Mouse (Mus musculus) right cerebral cortex, postnatal 14 days (tissue): ENCODE data around the gene Pgbd1.

Source experiments
- DNase-seq: peaks from one replicate; pipeline ENCODE4 v3.0.0; 2022

Gene Pgbd1

DNA sequence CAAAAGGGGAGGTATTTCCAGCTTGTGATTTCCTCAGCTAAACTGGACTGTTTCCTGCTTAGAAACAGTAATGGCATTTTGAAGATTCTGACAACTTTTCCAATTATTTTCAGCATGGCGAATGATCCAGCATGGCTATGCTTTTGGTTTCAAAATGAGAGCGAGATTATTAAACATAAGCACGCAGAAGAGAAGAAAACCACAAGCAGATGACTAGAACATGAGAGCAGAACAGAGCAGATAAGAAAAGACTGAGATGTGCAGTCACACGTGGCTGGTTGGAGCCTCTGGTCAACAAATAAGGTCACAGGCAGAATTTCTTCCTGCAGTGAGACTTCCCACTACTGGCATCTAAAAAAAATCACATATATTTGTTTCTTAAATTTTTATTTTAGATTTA is 25.6 kb downstream of the Pgbd1 start:
- no peak for DNase-seq

DNA sequence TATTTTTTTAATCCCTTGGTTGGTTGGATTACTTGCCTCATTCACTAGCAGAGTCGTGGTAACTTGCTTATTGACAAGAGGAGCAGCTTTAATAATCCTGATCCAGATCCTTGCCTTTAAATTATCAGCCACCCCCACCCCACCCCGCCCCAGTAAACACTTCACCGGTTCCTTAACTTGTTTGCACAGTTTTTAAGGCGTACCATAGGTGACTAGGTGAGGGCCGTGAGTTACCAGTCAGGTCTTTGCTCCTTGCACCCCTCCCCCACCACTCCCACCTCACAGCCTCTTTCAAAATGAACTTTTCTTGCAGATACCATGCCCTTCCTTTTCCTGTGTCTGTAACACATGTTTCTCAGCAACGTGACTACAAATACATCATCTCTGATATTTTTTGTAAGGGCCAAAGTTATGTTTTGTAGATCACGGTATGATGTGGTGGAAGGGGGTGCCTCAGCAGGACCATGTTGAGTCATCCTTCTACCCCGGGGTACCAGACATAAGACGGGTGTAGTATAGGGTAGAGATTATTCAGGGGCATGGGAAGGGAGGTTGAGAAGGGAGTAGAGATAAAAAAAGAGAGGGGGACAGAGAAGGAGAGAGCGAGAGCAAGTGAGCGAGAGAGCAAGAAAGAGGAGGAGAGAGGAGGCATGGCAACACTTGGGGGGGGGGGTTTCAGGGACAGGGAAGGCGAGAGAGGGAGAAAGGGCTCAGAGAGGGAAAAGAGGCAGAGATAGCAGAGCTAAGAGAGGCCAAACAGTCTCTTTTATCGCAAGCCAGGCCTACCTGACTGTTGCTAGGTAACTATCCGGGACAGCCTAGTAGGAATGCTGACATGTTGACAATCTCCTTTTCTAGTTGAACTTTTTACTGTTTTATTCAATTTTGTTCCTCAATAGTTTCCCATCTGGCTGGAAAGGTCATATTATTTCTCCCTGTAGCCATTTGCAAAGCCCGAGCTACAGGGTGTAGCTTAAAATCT is 26.3 kb downstream of the Pgbd1 start:
- no peak for DNase-seq

DNA sequence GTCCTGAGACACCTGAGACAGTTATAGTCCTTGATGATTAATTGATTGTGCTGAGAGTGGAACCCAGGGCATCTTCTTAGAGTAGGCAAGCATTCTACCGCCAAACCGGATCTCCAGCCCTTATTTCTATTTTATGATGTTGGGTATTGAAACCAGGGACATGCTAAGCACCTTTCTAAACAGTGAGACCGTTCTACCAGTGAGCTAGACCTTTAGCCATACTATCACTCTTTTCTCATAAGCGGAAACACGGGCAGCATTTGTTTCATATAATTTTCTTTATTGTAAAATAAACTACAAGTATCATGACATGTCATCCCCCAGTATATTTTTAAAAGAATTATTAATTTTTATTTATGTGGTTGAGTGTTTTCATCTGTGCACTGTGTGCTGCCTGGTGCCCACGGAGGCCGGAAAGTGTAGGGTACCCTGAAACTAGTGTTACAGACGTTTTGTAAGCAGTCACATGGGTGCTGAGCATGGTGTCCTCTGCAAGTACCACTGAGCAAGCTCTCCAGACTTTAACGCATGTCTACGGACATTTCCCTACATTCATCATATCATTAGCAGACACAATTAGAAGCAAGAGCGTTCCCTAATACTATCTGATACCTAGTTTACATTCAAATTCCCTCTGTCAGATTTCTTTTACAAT is 31.9 kb downstream of the Pgbd1 start:
- DNase-seq: no peak

DNA sequence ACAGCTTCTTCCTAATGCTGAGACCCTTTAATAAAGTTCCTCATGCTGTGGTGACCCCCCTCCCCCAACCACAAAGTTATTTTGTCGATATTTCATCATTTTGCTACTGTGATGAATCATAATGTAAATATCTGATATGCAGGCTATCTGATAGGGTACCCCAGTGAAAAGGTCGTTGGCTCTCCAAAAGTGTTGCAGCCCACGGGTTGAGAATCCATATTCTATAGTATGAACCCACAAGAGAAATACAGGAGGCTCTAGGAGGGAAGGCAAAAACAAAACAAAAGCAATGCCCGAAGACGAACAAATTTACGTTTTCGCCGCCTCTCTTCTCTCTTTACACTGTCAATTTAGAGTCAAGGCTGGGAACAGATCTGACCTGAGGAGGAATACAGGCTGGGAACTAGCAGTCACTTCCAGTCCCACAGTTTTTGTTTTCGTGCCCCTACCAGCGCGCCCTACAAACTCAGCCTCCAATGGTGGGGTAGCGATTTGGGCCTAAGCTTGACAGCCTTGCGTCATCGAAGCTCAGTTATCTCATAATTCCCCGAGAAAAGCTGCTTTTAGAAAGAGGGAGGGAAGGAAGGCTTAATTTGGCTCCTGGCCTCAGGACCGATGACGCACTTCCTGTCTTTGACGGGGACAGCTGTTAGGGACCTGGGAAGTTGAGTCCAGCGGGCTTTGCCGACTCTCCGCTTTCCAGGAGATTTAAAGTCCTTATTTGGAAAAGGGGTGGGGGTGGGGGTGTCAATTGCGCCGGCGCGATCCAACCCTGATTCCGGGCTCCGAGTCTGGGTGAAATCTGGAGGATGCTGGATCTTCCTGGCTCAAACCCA is 32.7 kb downstream of the Pgbd1 start:
- peak; percentile 78 for DNase-seq

DNA sequence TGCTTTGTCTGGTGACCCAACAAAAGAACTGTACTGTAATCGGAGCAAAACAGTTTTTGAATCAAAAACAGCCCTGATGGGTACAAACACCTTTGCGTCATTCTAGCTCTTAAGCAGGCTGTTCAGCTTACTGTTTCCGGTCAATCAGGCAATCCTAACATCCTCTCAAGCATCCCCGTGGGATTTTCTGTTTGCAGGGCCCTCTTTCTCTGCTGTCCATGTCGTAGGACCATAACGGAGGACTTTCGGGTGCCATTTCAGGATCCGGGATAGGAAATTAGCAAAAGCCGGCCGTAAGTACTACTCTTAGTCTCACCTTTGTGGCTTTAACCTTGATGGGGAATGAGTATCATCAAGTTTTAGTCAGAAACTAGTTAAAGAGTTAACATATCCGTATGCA is 33.5 kb downstream of the Pgbd1 start:
- DNase-seq: no peak

DNA sequence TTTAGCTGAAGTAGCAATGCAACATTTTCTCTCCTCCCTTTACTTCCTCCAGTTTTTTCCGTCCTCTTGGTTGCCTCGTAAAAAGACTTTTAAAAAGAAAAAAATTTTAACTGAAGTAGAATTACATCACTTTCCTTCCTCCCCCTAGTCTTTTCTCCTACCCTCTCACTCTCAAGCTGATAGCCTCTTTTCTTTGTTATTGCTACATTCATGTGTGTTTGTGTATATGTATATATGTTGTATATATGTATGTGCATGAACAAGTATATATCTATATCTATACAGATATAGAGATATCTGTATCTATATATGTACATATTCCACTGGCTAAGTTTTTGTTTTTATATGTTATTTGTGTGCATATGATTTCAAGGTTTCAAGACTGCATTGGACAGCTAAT is 38.0 kb downstream of the Pgbd1 start:
- no peak for DNase-seq

DNA sequence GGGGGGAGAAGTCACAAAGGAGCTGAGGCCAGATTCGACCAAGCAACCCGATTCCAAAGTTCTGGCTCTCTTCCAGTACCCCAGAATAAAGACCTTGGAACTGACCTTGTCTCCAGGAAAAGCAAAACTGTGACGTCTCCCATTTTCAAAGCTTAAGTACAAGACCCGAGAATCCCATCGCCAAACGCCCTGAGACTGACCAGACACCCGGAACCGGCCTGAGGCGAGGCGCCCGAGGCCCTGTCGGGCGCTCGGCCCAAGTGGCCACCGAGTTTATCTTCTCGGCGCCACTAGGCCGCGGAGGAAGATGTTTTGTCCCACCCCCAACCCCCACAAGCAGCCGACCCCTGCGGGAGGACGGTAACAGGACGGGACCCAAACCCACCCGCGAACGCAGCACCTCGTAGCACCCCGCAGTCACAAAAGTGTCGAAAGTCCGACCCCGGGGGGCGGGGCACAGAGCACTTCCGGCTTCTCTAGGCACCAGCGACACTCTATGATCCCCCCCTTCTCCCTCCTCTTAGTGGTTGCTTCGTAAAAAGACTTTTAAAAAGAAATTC is 38.5 kb downstream of the Pgbd1 start, which contains the start of gene Zkscan3:
TSS of gene Zkscan3 (minus strand) at position 469 of the 560 bp plus-strand sequence.
- peak; percentile 84 for DNase-seq

DNA sequence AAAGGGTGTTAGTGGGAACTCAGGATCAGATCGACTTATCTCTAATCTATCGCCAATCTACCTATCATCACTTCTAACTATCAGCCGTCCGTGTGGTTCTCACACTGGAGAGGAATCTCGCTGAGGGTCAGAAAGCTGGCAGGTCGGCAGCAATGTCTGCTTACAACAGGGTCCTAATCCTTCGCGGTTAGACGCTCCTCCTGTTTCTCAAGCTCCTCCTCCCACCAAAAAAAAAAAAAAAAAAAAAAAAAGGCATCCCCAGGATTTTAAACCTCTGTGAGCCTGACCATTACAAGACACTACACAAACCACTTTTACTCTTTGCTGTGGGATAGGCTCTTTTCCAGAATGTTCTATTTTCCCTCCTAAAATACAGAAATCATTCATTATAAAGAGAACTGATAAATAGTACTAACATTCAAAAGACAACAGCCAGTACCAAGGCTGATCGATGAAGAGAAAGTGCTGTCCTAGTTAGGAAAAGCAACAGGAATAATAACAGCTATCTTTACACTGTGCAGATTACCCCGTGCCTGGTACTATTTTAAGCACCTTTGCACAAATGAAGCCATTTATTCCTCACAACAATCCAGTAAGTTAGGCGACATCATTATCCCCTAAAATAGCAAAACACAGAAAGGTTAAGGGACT is 39.1 kb downstream of the Pgbd1 start:
- no peak for DNase-seq

DNA sequence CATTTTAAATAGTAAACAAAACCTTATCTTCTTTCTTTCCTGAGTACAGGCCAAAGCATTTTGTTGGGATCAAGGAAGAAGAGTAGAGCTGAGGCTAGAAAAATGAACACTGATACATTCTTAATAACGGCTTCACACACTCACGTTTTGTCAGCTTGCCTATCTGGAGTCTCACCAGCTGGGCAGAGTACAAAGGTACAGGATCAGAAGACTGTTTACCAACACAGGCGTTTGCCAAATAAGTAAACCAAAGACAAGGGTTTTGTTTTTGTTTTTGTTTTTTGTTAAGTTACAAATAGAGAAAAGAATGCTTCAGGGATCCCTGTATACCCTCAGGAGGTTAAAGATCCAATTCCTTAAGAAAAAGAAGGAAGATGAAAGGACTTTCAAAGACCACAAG is 39.7 kb downstream of the Pgbd1 start:
- no peak for DNase-seq

DNA sequence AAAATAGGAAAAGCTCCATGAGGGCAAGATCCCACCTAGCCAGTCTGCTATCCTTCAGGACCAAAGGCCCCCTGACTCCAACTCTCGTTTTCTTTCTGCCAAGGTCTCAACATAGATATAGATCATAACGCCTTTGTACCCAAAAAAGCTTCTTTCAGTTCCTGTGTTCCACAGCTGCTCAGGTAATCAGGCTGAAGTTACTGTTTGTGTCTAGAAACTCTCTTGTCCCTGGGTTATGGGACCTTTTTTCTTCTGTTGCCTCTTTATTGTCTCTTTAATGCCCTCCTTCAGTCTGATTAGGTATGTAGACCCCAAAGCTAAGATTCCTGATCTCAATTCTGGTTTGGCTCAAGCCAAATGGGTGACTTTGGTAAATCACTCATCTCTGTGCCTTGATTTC is 43.4 kb downstream of the Pgbd1 start:
- no peak for DNase-seq

DNA sequence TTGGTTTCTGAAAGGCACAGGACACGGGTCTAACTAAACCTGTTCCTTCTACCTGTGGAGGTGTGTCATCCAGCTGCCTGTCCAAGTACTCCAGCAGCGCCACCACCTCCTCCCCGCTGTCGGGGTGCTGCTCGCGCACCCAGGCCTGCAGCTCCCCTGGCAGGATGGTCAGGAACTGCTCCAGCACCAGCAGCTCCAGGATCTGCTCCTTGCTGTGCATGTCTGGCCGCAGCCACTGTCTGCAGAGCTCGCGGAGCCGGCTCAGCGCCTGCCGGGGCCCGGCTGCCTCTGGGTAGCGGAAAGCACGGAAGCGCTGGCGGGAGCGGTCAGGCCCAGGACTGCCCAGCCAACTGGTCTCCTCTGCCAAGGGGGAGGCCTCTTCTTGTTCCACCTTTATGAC is 44.8 kb downstream of the Pgbd1 start:
- peak; percentile 12 for DNase-seq

DNA sequence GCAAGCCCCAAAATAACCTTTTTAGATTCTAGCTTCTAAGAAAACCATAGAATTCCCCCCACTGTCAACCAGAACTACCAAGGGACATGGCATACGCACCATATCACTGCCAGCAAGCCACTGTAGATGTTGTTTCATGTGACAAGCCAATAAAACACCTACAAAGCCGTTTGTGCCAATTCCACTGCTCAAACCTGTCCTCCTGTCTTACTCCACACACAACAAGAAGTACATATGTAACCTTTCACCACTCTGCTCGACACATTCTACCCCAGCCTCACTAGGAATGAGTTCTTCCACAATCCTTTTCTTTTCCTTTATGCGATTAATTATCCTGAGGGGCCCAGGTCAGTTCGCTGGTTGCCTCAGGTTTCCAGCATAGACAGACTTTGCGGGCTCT is 45.2 kb downstream of the Pgbd1 start:
- DNase-seq: no peak

DNA sequence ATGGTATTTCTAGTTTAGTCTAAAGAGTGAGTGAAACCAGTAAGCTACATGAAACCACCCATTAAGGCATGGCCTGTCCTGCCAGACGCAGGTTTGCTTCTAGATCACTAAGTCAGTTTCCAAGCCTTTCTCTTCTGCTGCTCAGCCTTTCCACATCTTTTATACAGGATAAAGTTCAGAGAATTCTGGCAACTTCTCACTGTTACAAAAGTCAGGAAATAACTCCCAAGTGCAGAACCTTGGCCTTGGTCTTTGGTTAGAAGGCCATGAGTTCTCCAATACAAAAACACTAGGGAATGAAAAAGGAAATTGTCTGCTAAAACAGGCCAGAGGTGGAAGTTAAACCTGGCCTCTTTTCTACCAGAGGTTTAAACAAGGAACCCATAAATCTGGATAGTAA is 45.6 kb downstream of the Pgbd1 start:
- DNase-seq: no peak

DNA sequence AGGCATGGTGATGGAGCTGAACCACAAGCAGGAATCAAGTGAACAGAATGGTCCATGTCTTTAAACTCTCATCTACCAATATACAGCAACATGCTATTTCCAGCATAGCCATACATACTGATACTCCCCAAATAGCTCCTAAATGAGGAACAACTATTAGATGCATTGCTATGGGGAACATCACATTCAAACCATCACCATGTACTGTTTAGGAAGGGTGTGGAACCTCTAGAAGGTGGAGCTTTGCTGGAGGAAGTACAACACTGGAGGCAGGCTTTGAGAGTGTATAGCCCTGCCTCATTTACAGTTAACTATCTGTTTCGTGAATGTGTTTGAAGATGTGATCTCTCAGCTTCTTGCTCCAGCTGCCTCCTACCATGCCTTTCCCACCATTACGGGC is 63.1 kb downstream of the Pgbd1 start:
- no peak for DNase-seq

DNA sequence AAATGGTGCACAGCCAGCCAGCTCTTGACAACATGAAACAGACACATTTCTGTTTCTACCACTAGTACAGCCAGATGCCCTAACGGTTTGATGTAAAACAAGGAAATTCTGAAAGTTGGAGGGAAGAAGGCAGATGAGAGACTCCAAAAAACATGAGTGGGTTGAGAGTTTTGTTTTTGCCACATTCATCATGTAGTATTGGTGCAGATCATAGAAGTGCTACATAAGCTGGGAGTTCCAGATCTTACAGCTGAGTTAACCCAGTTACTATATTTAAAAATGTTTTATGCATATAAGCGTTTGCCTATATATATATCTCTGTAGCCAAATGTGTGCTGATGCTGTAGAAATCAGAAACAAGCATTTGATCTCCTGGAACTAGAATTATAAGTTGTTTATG is 68.2 kb downstream of the Pgbd1 start:
- DNase-seq: no peak
